Mouse (Mus musculus) heart, postnatal 4 days (tissue): ENCODE data around the gene Sdk2. TPM values are rescaled to one million over a fixed set of nuclear protein-coding genes. Genes with fewer than 3 reads are reported as not detected.

Source experiments
- DNase-seq: peaks from one replicate; pipeline ENCODE4 v3.0.0; 2021
- total RNA-seq, 2 experiments: library from RNA; stranded (reverse); gene quantifications; 2 replicates each; pipeline ENCODE4 v1.2.3; 2021

Sdk2 gene
- total RNA-seq, 2 experiments from 2014 or later, result 4.8 to 5.1 TPM

- DNase-seq, result no peak
Measured at GRCm38 (mm10) chr11:113788183-113788789, 278.6 kb downstream of the Sdk2 start.

- DNase-seq, result no peak
Measured at GRCm38 (mm10) chr11:113787432-113788182, 279.2 kb downstream of the Sdk2 start.

DNA sequence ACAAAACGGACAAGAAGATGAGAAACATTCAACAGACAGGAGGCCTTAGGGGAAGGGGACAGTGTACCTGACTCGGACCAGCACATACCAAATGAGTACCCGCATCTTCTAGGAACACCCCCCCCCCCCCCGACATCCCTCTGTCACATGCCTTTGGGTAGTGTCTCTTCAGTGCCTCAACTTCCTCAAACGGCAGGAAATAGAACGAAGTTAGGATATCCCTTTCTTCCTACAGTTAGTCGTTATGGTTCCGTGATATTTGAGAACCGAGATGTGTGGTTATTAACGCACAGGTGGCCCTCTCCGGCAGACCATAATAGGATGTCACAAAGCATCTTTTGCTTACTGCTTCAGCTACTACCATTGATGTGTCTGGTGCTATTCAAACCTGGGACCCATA is 279.8 kb downstream of the Sdk2 start:
- DNase-seq, result no peak

DNA sequence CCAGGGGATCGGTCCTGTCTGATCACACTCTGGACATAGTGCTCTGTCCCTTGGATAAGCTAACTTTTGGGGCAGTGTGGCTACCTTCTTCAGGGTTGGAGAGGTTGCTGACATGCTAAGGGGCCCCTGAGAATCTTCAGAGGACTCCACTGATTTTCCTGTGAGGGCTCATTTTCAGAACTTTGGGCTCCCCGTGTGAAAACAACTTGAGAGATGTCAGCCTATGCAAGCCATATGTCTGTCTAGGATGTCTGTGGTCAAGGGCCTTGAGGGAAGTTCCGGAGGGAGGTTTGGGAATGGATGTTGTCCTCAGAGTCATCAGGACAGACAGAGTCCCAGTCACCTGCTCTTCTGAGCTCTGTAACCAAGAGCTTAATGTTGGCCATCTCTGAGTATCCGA is 280.5 kb downstream of the Sdk2 start:
- DNase-seq, result no peak

GRCm38 (mm10) chr11:113785406-113786171 is 281.3 kb downstream of the Sdk2 start:
- peak; percentile 68 for DNase-seq

DNA sequence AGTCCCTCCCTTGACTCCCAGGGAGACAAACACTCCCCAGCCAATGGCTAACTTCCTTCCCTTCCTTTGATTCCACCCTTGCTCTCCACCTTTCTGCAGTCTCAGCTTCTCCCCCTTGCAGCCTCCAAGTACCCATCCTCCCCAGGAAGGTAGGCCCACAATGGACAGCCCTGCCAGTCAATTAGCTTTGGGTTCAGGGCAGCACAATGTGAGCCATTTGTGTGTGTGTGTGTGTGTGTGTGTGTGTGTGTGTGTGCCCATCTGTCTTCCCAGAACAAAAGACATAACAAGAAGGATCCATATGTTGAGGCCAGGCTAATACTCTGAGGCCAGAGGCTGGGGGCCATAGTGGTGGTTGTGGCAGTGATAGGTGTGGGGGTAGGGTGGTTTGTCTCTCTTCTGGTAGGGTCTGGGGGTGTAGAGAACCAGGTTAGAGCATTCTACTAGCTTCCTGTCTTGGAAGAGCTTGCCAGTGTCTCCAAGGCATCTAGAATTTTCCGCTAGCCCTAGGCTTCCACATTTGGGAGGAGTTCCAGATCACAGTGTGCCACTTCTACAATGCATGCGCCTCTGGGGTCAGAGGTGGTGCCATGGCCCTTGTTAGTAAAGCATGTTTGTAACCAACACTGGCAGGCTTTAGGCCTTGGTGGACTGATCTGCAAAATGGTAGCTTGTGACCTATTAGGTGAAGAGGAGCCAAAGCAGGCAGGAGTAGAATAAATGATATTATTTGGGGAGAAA is 282.0 kb downstream of the Sdk2 start:
- DNase-seq, result no peak

DNA sequence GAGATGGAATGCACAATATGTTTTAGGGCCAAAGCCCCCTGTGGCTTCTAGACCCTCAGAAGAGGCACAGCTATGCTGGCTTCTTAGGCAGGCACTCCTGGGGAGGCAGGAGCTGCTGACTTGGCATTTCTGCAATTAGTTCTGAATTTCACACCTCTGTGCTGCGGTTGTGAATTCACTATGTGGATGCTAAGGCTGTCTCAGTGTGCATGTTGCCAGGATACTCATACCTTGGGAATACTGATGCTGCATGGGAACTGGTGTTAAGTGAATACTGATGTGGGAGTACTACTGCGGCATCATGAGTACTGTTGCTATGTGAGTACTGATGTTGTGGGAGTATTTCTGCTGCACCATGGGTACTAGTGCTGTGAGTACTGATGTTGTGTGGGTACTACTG is 284.4 kb downstream of the Sdk2 start:
- no peak for DNase-seq

GRCm38 (mm10) chr11:113782006-113782405 is 284.8 kb downstream of the Sdk2 start:
- DNase-seq, result no peak

DNA sequence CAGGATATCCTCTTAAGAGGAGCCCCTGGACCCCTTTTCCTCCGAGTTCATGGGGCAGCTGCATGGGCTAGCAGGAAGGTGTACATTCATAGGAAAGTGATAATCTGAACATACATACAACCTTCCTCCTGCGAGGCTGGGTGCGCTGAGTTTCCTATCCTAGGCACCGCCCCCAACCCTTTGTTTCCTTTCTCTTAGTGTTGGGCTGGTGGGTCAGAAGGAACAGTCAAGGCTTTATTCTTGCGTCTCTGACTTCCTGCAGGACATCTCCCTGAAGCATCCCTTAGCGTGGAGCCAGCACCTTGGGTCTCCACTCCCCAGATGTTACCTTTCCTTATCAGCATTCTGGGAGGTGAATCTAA is 287.2 kb downstream of the Sdk2 start:
- DNase-seq, result no peak

DNA sequence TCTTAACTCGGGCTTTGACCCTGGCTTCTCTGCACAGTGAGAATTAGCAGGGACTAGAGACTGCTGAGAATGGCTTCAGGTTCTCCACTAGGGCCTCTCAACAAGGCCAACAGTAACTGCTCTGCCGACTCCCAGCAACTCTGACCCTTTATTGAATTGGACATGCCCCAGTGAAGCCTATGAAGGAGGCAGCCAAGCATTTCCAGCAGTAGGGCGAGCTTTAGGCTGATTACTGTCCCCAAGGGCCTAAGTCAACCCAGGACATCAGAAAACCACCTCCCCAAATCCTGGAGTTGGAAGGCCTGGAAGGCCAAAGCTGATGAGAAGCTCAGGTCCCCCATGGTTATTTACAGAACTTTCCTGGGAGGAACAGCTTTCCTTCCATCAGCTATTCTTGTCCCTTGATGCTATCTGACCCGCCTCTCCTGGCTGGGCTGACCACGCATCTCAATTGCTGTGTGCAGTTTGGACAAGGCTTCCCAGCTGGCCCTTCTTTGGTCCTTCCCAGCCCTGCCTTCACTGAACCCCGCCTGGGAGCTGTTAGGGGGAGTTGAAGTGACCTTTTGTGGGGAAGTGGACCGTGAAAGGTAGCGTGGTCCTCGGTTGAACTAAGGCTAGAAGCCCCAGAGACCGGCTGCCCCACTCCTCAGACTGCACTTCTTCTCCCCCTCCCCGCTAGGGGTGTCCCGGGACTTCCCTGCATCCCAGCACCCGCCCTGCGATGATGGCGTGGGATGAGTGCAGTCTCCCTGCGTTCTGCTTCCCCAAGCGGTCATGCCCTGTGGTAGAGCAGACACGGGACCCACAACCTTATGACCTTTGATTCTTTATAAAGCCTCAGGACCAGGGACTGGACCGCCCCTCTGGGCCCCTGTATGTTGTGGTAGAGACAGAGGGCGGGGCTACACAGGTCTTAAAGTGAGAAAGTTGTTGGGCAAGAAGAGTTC is 287.8 kb downstream of the Sdk2 start:
- peak; percentile 55 for DNase-seq

GRCm38 (mm10) chr11:113777878-113778464 is 288.9 kb downstream of the Sdk2 start:
- DNase-seq, result peak; percentile 37

- no peak for DNase-seq
Measured at GRCm38 (mm10) chr11:113776851-113777511, 289.9 kb downstream of the Sdk2 start.

DNA sequence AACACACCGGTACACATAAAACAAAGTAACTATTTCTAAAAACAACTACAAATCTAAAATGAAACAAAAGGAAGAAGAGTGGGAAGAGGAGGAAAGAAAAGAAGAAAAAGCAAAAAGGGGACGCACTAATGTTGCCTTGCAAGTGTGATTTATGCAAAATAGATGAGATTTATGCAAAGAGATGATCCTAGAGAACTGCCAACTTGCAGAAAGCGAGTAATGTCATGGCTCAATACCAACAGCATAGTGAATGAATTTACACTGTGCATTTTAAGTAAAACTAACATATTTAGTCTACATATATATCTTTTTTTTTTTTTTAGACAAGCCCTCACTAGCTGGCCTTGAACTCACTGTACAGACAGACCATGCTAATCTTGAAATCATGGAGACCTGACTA is 292.1 kb downstream of the Sdk2 start:
- no peak for DNase-seq

DNA sequence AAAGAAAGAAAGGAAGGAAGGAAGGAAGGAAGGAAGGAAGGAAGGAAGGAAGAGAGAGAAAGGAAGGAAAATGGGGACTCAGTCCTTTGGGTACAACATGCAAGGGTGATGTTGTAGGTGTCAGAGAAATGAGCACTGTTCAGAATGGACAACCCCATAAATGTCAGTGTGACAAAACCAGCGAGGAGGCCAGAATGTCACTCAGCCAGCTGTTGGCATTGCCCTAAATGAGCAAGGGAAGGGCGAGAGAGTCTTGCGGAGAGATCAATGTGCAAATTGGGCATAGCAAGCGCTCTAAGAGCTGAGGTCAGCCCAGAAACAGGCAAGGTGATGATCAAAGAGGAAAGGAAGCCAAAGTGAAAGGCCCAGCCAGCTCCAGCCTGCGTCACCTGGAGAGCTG is 293.7 kb downstream of the Sdk2 start:
- DNase-seq, result no peak

DNA sequence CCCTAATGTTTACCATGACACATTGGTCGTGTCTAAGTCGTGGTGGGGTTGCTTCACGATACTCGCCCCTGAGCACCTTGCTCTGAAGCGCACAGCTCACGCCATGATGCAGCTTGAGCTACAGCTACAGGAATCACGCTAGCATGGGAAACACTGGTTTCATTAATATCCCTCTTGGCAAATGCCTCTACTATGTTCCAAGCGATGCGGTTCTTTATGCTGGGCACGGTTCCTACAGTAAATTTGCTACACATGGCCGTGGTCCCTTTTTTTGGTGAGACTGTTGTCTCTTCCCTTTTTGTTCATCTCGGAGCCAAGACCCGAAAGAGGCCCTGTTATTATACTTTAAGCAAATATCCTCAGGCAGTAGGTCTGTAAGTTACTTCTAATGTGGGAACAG is 295.7 kb downstream of the Sdk2 start:
- DNase-seq, result no peak

GRCm38 (mm10) chr11:113768356-113768755 is 298.5 kb downstream of the Sdk2 start:
- DNase-seq, result no peak

GRCm38 (mm10) chr11:113767285-113767684 is 299.6 kb downstream of the Sdk2 start:
- peak; percentile 31 for DNase-seq

DNA sequence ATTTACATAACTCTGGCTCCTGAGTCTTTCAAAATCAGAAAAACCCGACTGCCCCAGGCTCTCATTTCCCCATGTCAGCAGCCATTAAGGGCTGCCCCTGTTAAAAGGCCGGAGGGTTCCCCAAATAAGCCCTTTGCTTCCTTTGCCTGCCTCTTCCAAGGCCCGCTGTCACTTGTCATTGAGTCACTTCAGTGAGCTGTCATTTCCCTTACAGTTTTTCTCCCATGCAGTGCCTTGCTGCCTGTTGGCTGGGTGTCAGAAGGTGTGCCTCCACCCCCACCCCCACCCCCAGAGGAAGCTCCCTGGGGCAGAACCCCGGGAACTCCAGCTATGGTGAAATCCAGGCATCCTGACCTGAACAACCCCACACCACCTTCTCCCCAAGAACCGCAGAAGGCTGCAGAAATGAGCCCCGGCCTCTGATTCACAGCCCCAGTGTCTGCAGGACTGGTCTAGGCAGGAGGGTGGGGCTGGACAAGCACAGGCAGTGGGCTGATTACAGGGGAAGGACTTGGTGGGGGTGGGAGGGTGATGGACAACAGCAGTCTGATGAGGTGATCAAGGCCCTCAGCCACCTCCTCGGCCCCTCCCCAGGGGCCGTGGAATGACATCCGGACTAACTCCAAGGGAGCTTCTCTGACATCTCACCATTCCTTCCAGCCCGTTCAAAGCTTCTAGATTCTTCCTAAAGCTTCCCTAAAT is 300.4 kb downstream of the Sdk2 start:
- peak; percentile 47 for DNase-seq

DNA sequence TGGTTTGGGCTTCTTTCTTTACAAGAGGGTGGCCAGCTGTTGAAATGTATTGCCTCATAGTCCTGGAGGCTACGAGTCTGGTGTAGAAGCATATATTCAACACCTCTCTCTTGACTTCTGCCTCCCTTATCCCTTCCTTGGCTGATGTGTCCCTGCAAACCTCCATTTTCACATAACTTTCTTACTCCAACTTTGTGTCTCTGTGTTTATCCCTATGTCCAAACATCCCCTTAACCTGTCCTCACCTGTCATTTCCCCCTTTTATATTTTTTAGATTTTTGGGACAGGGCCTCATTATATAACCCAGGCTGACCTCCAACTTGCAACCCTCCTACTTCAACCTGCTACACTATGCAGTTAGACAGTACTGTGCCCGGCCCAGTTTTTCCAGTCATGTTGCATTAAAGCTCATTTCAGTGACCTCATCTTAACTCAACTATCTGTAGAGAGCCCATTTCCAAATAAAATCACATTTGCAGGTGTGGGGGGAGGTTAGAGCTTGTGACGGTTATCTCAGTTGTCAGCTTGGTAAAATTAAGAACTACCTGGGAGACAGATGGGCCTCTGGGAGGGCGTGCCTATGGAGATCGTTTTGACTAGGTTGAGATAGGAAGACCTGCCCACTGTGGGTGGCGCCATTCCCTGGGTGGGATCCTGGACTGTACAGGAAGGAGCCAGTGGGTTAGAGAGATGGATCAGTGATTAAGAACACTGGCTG is 302.6 kb downstream of the Sdk2 start:
- no peak for DNase-seq
